Mouse (Mus musculus): ENCODE data around the gene Dazap2. TPM values are rescaled to one million over a fixed set of nuclear protein-coding genes. Genes with fewer than 3 reads are reported as not detected.

Gene Dazap2
- total and polyA plus RNA-seq, 2 experiments from 2014 or later, result 213 to 234 TPM

GRCm38 (mm10) chr15:100627287-100627686 lies 12.1 kb downstream of the Dazap2 start:
- no peak overlapping the region for H3K4me2 ChIP-seq (ENCODE audit: low read depth, low read length)
- 27% methylated on average over 10 of the region's 10 CpGs for WGBS
- no peaks in the 10 kb centered on the region for H3K9me3 ChIP-seq (replicated peaks; ENCODE audit: control insufficient read depth, low read length)
- peak overlapping the region; percentile 46; the same call in 1 of the 2 replicates for H3K27ac ChIP-seq (ENCODE audit: low read depth)
- H3K9ac ChIP-seq (replicated peaks; ENCODE audit: low read depth, low read length), result no peak overlapping the region
- no peaks in the 10 kb centered on the region for H3K36me3 ChIP-seq (replicated peaks; ENCODE audit: control insufficient read depth, insufficient read depth, low read length)
- ATAC-seq (ENCODE audit: insufficient read depth, low read depth), result no peak
- DNase-seq (ENCODE audit: low spot score), result no peak
- H3K4me1 ChIP-seq (ENCODE audit: control insufficient read depth, insufficient read depth), result no peaks in the 10 kb centered on the region
- H3K4me3 ChIP-seq (ENCODE audit: low read depth, low read length), result no peak overlapping the region
- TF ChIP-seq EP300 (IDR thresholded peaks at IDR 0.05; ENCODE audit: low read depth) (no peak), CTCF (IDR thresholded peaks at IDR 0.05; ENCODE audit: low read depth) (no peak)
- no peaks in the 10 kb centered on the region for H3K27me3 ChIP-seq (ENCODE audit: control insufficient read depth, insufficient read depth, low read length)

DNA sequence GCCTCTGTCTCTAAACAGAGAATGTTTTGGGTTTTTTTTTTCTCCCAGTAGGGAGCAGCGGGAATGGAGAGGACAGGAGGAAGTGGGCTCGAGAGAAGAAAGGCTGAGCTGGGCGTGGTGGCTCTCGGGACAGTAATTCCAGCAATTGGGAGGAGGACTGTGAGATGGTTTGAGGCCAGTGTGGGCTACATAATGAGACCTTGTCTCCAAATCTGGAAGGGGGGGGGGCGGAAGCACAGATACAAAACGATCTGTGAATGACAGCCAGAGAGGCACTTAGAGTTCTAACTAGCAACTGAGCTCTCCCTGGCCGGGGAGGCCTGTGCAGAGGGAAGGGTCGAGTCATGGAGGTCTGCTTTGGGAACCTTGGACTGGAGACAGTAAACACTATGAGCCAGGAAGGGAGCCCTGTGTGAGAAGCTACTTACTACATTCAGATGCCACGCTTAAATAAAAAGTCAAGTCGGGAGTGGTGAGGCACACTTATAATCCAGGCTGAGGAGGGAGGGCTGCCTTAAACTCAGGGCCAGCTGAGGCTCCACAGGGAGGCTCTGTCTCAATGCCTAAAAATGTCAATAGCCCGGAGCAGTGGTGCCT lies 12.7 kb downstream of the Dazap2 start:
- DNase-seq (ENCODE audit: low spot score) (no peak), ATAC-seq (ENCODE audit: insufficient read depth, low read depth) (no peak)
- Histone ChIP-seq H3K27me3 (ENCODE audit: control insufficient read depth, insufficient read depth, low read length) (no peaks in the 10 kb centered on the region), H3K4me3 (ENCODE audit: low read depth, low read length) (no peak overlapping the region), H3K4me2 (ENCODE audit: low read depth, low read length) (no peak overlapping the region), H3K9ac (replicated peaks; ENCODE audit: low read depth, low read length) (no peak overlapping the region), H3K36me3 (replicated peaks; ENCODE audit: control insufficient read depth, insufficient read depth, low read length) (no peaks in the 10 kb centered on the region), H3K9me3 (replicated peaks; ENCODE audit: control insufficient read depth, low read length) (no peaks in the 10 kb centered on the region), H3K27ac (ENCODE audit: low read depth) (peak overlapping the region; percentile 46), H3K4me1 (ENCODE audit: control insufficient read depth, insufficient read depth) (no peaks in the 10 kb centered on the region)
- no peak for TF ChIP-seq EP300 (IDR thresholded peaks at IDR 0.05; ENCODE audit: low read depth)
- no peak for TF ChIP-seq CTCF (IDR thresholded peaks at IDR 0.05; ENCODE audit: low read depth)
- 18% methylated on average over 11 of the region's 11 CpGs for WGBS

GRCm38 (mm10) chr15:100628797-100629196 lies 13.6 kb downstream of the Dazap2 start:
- 48% methylated on average over 7 of the region's 7 CpGs for WGBS
- H3K27ac ChIP-seq (ENCODE audit: low read depth), result peak overlapping the region; percentile 49; the same call in 1 of the 2 replicates

GRCm38 (mm10) chr15:100630126-100630525 lies 15.0 kb downstream of the Dazap2 start:
- DNase-seq (ENCODE audit: low spot score) (no peak), ATAC-seq (ENCODE audit: insufficient read depth, low read depth) (no peak)
- Histone ChIP-seq H3K4me1 (ENCODE audit: control insufficient read depth, insufficient read depth) (no peaks in the 10 kb centered on the region), H3K9ac (replicated peaks; ENCODE audit: low read depth, low read length) (no peak overlapping the region), H3K27ac (ENCODE audit: low read depth) (no peak overlapping the region), H3K36me3 (replicated peaks; ENCODE audit: control insufficient read depth, insufficient read depth, low read length) (no peaks in the 10 kb centered on the region), H3K9me3 (replicated peaks; ENCODE audit: control insufficient read depth, low read length) (no peaks in the 10 kb centered on the region), H3K27me3 (ENCODE audit: control insufficient read depth, insufficient read depth, low read length) (peaks cover 4% of the 10 kb centered on the region; the same call in 1 of the 2 replicates), H3K4me2 (ENCODE audit: low read depth, low read length) (no peak overlapping the region), H3K4me3 (ENCODE audit: low read depth, low read length) (no peak overlapping the region)
- TF ChIP-seq EP300 (IDR thresholded peaks at IDR 0.05; ENCODE audit: low read depth) (no peak), CTCF (IDR thresholded peaks at IDR 0.05; ENCODE audit: low read depth) (no peak)
- 65% methylated on average over 3 of the region's 3 CpGs for WGBS

More at GRCm38 (mm10) chr15:100628797-100629196, 13.6 kb downstream of the Dazap2 start:
- peak; percentile 53; the same call in 1 of the 2 replicates for ATAC-seq (ENCODE audit: insufficient read depth, low read depth)
- no peak for TF ChIP-seq EP300 (IDR thresholded peaks at IDR 0.05; ENCODE audit: low read depth)
- no peak for TF ChIP-seq CTCF (IDR thresholded peaks at IDR 0.05; ENCODE audit: low read depth)
- Histone ChIP-seq H3K4me1 (ENCODE audit: control insufficient read depth, insufficient read depth) (no peaks in the 10 kb centered on the region), H3K4me2 (ENCODE audit: low read depth, low read length) (no peak overlapping the region), H3K36me3 (replicated peaks; ENCODE audit: control insufficient read depth, insufficient read depth, low read length) (no peaks in the 10 kb centered on the region), H3K4me3 (ENCODE audit: low read depth, low read length) (no peak overlapping the region), H3K9ac (replicated peaks; ENCODE audit: low read depth, low read length) (no peak overlapping the region), H3K9me3 (replicated peaks; ENCODE audit: control insufficient read depth, low read length) (no peaks in the 10 kb centered on the region), H3K27me3 (ENCODE audit: control insufficient read depth, insufficient read depth, low read length) (no peaks in the 10 kb centered on the region)
- DNase-seq (ENCODE audit: low spot score), result peak; percentile 59

DNA sequence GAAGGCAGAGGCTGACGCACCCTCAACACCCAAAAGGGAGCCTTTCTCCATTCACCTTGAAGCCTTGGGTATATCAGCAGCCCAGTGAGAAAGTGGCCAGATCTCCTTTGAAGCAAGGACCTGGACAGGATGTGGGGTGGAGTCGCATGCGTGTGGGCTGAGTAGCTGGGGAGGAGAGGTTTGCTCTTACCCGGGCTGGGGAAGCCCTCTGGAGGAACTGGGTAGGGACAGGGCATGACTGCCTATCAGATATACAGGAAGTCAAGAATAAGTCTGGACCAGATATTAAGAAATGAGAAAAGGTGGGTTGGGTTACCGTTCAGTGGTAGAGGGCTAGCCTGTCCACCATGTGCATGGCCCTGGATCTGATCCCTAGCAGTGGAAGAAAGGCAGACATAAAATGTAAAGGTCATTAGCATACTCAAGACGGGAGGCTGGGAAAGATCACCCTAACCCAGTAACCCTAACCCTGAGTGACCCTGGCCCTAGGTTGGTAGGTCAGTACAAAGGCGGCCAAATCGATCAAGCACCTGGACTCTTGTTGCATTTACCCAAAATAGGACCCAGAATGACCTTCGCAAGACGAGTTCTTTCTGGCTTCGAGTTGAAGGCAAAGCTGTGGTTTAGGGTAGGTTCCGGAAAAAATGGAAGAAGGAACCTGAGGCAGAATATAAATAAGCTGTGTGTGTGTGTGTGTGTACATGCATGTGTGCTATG lies 16.5 kb downstream of the Dazap2 start:
- H3K36me3 ChIP-seq (replicated peaks; ENCODE audit: control insufficient read depth, insufficient read depth, low read length), result no peaks in the 10 kb centered on the region
- DNase-seq (ENCODE audit: low spot score) (no peak), ATAC-seq (ENCODE audit: insufficient read depth, low read depth) (no peak)
- H3K4me3 ChIP-seq (ENCODE audit: low read depth, low read length), result no peak overlapping the region
- 0 out of 2 replicates have a peak, but pooled peaks cover 2% of the 10 kb centered on the region for H3K4me1 ChIP-seq (ENCODE audit: control insufficient read depth, insufficient read depth)
- TF ChIP-seq EP300 (IDR thresholded peaks at IDR 0.05; ENCODE audit: low read depth), result no peak
- TF ChIP-seq CTCF (IDR thresholded peaks at IDR 0.05; ENCODE audit: low read depth), result no peak
- WGBS, result 74% methylated on average over 12 of the region's 12 CpGs
- H3K9ac ChIP-seq (replicated peaks; ENCODE audit: low read depth, low read length), result no peak overlapping the region
- H3K27me3 ChIP-seq (ENCODE audit: control insufficient read depth, insufficient read depth, low read length), result peaks cover 18% of the 10 kb centered on the region
- no peak overlapping the region for H3K4me2 ChIP-seq (ENCODE audit: low read depth, low read length)
- no peaks in the 10 kb centered on the region for H3K9me3 ChIP-seq (replicated peaks; ENCODE audit: control insufficient read depth, low read length)
- no peak overlapping the region for H3K27ac ChIP-seq (ENCODE audit: low read depth)

All from heart, postnatal 0 days (tissue).